Mouse (Mus musculus): Measurements from ENCODE around the gene Lhfpl1. TPM values are rescaled to one million over a fixed set of nuclear protein-coding genes. Genes with fewer than 3 reads are reported as not detected.
"Not testable (repeated sequence)": the region's sequence is repeated elsewhere in the genome, so short reads cannot be mapped to it uniquely, and the experiment has no call there.

Gene Lhfpl1
- not detected in 2 replicates for polyA plus RNA-seq (2012; ENCODE audit: insufficient read depth, insufficient read length, missing spikeins)

DNA sequence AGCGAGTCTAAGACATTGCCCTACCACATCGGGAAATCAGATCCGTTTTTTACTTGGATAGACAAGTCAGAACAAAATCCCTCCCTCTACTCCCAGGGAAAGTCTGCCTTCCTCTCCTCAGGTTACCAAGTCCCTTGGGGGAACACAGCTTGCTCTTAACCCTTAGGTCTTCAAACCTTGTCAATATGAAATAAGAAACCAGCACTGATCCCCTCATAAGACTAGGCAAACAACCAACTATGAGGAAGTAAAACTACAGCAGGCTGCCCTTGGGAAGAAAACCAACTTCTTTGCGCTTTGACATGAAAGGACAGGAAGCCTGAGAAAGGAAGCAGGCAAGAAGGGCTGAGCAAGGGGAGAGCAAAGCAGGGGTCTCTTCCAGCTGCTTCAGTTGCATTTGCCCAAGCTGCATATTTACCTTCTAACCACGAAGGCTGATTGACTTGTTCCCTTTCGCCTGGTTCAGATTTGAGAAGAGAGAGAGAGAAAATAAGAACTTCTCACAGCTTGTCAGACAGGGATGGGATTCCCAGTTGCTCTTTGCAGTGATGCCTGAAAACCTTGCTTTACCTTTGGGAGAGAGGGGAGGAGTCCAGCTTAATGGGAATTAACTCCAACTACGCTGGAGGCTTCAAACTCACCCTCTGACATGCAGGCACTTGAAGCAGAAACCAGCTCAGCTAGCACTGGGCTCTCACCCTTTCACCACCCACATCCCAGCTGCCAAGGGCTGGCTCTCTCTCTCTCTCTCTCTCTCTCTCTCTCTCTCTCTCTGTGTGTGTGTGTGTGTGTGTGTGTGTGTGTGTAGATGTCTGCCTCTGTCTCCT, at the start of gene Lhfpl1:
Gene Lhfpl1, minus strand, starts transcription at position 713 of the 827 bp plus-strand sequence.
- H3K4me3 ChIP-seq (ENCODE audit: insufficient read depth, low read depth, low read length), result no peak within 1 kb of the TSS
- no peaks in the 10 kb centered on the region for H3K4me1 ChIP-seq (ENCODE audit: control insufficient read depth, insufficient read depth, insufficient read length, low read length)
- no peak within 1 kb of the TSS for H3K27ac ChIP-seq (replicated peaks; ENCODE audit: low read depth, low read length)

DNA sequence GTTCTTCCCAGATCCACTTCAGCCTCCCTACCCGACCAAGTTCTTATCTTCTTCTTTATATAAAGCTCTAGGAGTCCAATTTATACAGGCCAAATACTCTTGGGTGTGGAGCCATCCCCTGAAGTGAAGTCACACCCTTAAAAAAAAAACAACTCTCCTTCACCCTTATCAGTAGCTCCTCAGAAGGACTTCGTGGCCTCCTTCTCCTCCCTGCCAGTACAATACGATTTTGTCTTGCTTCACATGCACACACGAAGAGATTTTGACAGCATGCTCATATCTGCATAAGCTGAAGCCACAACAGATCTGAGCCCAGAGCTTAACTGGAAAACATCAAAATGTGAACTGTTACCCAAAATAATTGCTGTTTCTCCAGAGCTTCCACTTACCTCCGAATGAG, 22.9 kb upstream of the Lhfpl1 start:
- H3K27ac ChIP-seq (replicated peaks; ENCODE audit: low read depth, low read length), result no peak overlapping the region
- H3K4me3 ChIP-seq (ENCODE audit: insufficient read depth, low read depth, low read length), result no peak overlapping the region
- H3K4me1 ChIP-seq (ENCODE audit: control insufficient read depth, insufficient read depth, insufficient read length, low read length), result no peaks in the 10 kb centered on the region

DNA sequence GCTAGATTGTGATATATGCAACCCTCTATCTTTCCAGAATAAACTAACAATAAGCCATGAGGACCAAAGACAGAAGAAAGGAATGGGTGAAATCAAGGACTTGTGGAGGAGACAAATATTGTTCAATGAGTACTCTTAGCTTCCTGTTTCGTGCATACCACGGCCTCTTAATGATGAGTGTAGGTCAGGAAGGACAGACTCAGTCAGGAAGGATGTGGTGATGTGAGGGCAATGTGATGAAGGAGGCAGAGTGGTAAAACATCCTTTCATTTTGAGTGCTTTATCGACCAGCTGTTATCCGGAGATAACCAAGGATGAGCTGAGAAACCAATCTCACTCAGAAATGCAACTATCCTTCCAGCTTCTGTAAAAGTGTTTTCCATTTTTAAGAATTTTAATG, 13.6 kb upstream of the Lhfpl1 start:
- H3K4me3 ChIP-seq (ENCODE audit: insufficient read depth, low read depth, low read length), result no peak overlapping the region
- H3K27ac ChIP-seq (replicated peaks; ENCODE audit: low read depth, low read length), result no peak overlapping the region
- no peaks in the 10 kb centered on the region for H3K4me1 ChIP-seq (ENCODE audit: control insufficient read depth, insufficient read depth, insufficient read length, low read length)

GRCm38 (mm10) chrX:145342402-145342801, 6.5 kb downstream of the Lhfpl1 start:
- no peak overlapping the region for H3K27ac ChIP-seq (replicated peaks; ENCODE audit: low read depth, low read length)
- no peak overlapping the region for H3K4me3 ChIP-seq (ENCODE audit: insufficient read depth, low read depth, low read length)
- no peaks in the 10 kb centered on the region for H3K4me1 ChIP-seq (ENCODE audit: control insufficient read depth, insufficient read depth, insufficient read length, low read length)

DNA sequence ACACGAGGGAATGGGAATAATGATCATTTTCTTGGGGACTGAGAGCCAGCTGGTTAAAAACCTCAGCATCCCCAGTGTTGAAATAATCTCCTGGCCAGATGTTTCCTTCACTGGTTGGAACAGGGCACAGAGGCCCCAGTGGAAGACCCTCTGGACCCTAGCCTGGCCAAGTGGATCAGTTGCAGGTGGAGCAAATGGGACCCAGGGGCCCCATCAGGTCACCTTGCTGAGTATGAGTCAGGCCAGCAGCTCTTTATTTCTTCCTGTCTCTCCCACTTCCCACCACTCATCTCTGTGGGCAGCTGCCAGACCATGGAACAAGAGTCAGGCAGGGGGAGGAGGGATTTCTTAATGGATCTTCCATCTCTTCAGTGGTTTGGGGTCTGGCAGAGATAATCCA, 12.7 kb downstream of the Lhfpl1 start:
- Histone ChIP-seq H3K27ac (replicated peaks; ENCODE audit: low read depth, low read length) (no peak overlapping the region), H3K4me3 (ENCODE audit: insufficient read depth, low read depth, low read length) (no peak overlapping the region), H3K4me1 (ENCODE audit: control insufficient read depth, insufficient read depth, insufficient read length, low read length) (no peaks in the 10 kb centered on the region)

DNA sequence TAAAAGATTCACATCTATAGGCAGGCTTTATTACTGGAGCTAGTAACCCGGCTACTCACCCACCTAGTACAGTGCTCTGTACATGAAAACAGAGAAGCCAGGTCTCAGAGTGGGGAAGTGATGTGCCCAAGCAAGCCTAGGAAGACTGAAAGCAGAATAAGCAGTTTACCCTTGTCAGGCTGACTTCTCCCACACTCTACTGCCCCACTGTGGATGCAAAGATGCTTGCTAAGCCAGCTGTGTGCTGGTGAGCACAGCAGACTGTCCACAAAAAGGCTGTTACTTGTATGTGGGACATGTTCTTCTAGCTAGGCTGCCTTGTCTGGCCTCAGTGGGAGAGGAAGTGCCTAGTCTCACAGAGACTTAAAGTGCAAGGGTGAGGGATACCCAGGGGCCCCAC, 40.3 kb downstream of the Lhfpl1 start:
- Histone ChIP-seq H3K4me1 (ENCODE audit: control insufficient read depth, insufficient read depth, insufficient read length, low read length) (no peaks in the 10 kb centered on the region), H3K27ac (replicated peaks; ENCODE audit: low read depth, low read length) (no peak overlapping the region), H3K4me3 (ENCODE audit: insufficient read depth, low read depth, low read length) (no peak overlapping the region)

DNA sequence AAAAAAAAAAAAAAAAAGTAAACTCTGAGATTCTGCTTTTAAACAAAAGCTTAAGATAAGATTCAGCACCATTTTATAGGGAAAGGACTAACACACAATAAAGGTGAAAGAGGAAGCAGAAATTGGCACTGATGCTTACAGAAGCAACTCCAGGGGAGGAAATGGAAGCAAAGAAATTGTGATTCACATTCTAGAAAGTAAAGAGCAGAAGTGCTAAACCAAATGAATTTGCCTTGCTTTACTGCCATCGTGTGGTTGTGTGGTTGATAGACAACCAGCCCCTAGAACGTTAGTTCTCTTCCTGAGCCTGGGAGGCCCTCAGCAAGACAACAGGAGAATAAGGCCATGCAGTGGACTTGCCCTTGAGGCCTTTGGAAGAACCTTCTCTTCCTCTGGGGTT, 41.7 kb downstream of the Lhfpl1 start:
- Histone ChIP-seq H3K27ac (replicated peaks; ENCODE audit: low read depth, low read length) (no peak overlapping the region), H3K4me1 (ENCODE audit: control insufficient read depth, insufficient read depth, insufficient read length, low read length) (no peaks in the 10 kb centered on the region), H3K4me3 (ENCODE audit: insufficient read depth, low read depth, low read length) (no peak overlapping the region)

GRCm38 (mm10) chrX:145300232-145300631, 48.7 kb downstream of the Lhfpl1 start:
- H3K4me1 ChIP-seq (ENCODE audit: control insufficient read depth, insufficient read depth, insufficient read length, low read length); H3K4me3 ChIP-seq (ENCODE audit: insufficient read depth, low read depth, low read length); H3K27ac ChIP-seq (replicated peaks; ENCODE audit: low read depth, low read length): not testable (repeated sequence)

GRCm38 (mm10) chrX:145272209-145272608, 76.7 kb downstream of the Lhfpl1 start:
- no peaks in the 10 kb centered on the region for H3K4me1 ChIP-seq (ENCODE audit: control insufficient read depth, insufficient read depth, insufficient read length, low read length)
- no peak overlapping the region for H3K4me3 ChIP-seq (ENCODE audit: insufficient read depth, low read depth, low read length)
- no peak overlapping the region for H3K27ac ChIP-seq (replicated peaks; ENCODE audit: low read depth, low read length)

DNA sequence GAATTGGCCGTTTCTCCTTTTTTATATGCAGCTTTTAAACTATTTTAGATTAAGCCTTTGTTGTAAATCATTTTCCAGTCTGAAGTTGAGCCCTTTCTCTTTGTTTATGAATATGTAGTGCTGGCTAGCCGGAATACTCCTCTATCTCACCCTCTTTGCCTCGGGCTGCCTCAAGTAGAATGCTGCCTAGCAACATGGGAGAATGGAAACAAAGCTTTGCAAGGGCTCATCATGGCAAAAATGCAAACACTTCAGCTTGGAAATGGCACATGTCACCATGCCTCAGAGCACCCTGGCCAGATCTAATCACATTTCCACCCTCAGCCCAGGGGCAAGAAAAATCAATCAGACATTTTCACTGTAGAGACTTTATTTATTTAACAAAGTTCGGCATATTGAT, 77.1 kb downstream of the Lhfpl1 start:
- Histone ChIP-seq H3K4me3 (ENCODE audit: insufficient read depth, low read depth, low read length) (no peak overlapping the region), H3K27ac (replicated peaks; ENCODE audit: low read depth, low read length) (no peak overlapping the region), H3K4me1 (ENCODE audit: control insufficient read depth, insufficient read depth, insufficient read length, low read length) (no peaks in the 10 kb centered on the region)

- Histone ChIP-seq H3K27ac (replicated peaks; ENCODE audit: low read depth, low read length) (no peak overlapping the region), H3K4me1 (ENCODE audit: control insufficient read depth, insufficient read depth, insufficient read length, low read length) (no peaks in the 10 kb centered on the region), H3K4me3 (ENCODE audit: insufficient read depth, low read depth, low read length) (no peak overlapping the region)
Measured at GRCm38 (mm10) chrX:145261803-145262202, 87.1 kb downstream of the Lhfpl1 start.

Other genes starting within 250 kb of the Lhfpl1 start
- gene Amot, start 156.1 kb upstream of the Lhfpl1 start, polyA plus RNA-seq (2012; ENCODE audit: insufficient read depth, insufficient read length, missing spikeins), result 0.67 and 1.4 TPM in 2 replicates

All from brown adipose tissue, adult 24 weeks (tissue).